Comparison of ENCODE assay signal across 13 mouse cellular contexts in the genomic region with DNA sequence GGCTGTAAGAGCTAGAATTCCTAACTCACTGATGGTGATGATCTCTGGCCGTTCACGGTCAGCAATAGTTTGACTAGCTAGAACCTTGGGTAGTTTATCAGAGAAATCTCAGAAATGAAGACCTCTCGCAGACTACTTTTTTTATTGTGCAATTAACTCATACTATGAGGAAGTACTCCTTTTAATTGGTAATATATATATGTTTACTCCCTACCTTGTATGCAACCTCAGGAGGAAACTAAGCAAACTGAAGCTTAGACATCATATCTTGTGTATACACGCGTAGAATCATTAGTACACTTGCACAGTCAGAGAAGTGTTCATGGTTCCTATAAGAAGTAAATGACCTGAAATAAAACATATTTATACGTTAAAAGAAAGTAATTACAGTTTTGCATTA.
DNase-seq lines count a peak whose midpoint lies in the region; ATAC-seq and TF ChIP-seq lines count a peak whose summit lies in the region.
"Had no signal": no experiment of that assay in that cellular context is flagged by ENCODE, and none has a peak within 500 bp of the region (broad histone marks: within the 10 kb centered on the region; RNA-seq: fewer than 3 reads in every experiment).

No protein-coding gene starts in this region.

- H3K9me3 ChIP-seq in intestine, embryonic 16.5 days (ENCODE audit: control insufficient read depth, low read length) = no peaks in the 10 kb centered on the region
- no peaks in the 10 kb centered on the region for H3K9me3 ChIP-seq in intestine, embryonic 15.5 days
- H3K9me3 ChIP-seq in midbrain, embryonic 14.5 days (ENCODE audit: control insufficient read depth, low read length) = no peaks in the 10 kb centered on the region
- no peaks in the 10 kb centered on the region for H3K9me3 ChIP-seq in midbrain, embryonic 10.5 days (replicated peaks)
- H3K9me3 ChIP-seq in neural tube, embryonic 13.5 days = no peaks in the 10 kb centered on the region
- H3K9me3 ChIP-seq in stomach, postnatal 0 days (ENCODE audit: control insufficient read depth, low read length) = no peaks in the 10 kb centered on the region
- H3K9me3 ChIP-seq: embryonic facial prominence, embryonic 10.5 days; heart, embryonic 13.5 days; hindbrain, embryonic 12.5 days had no signal

- 0 out of 2 replicates have a peak, but pooled peaks have one; percentile 23 for ATAC-seq in intestine, embryonic 16.5 days
- ATAC-seq in intestine, embryonic 15.5 days = no peak
- no peak for ATAC-seq in midbrain, embryonic 14.5 days (ENCODE audit: low FRiP score, low TSS enrichment)
- peak; percentile 3; the same call in 1 of the 2 replicates for ATAC-seq in neural tube, embryonic 13.5 days (ENCODE audit: low read depth)
- ATAC-seq in stomach, postnatal 0 days (ENCODE audit: low FRiP score, low TSS enrichment) = peak; percentile 61; the same call in 1 of the 2 replicates

- no peak for TF ChIP-seq CTCF in stomach, postnatal 0 days (IDR thresholded peaks at IDR 0.05; ENCODE audit: low read depth)

- peaks cover 3% of the 10 kb centered on the region; the same call in 1 of the 2 replicates for H3K4me1 ChIP-seq in intestine, embryonic 16.5 days (ENCODE audit: control insufficient read depth, insufficient read depth, low read length)
- no peaks in the 10 kb centered on the region for H3K4me1 ChIP-seq in intestine, embryonic 15.5 days (replicated peaks)
- H3K4me1 ChIP-seq in midbrain, embryonic 14.5 days (ENCODE audit: control insufficient read depth, insufficient read depth, low read length) = peaks cover 16% of the 10 kb centered on the region
- H3K4me1 ChIP-seq in midbrain, embryonic 10.5 days = peaks cover 34% of the 10 kb centered on the region
- H3K4me1 ChIP-seq in neural tube, embryonic 13.5 days (replicated peaks) = peaks cover 59% of the 10 kb centered on the region
- H3K4me1 ChIP-seq in stomach, postnatal 0 days (replicated peaks; ENCODE audit: control insufficient read depth, insufficient read depth) = no peaks in the 10 kb centered on the region
- H3K4me1 ChIP-seq: embryonic facial prominence, embryonic 10.5 days had no signal

- H3K9ac ChIP-seq in intestine, embryonic 16.5 days (ENCODE audit: low read depth, low read length) = no peak overlapping the region
- no peak overlapping the region for H3K9ac ChIP-seq in intestine, embryonic 15.5 days
- no peak overlapping the region for H3K9ac ChIP-seq in midbrain, embryonic 14.5 days (replicated peaks; ENCODE audit: low read length)
- H3K9ac ChIP-seq in neural tube, embryonic 13.5 days = no peak overlapping the region
- H3K9ac ChIP-seq in stomach, postnatal 0 days (ENCODE audit: low read length) = no peak overlapping the region
- H3K9ac ChIP-seq: forebrain, postnatal 0 days; heart, embryonic 13.5 days; hindbrain, embryonic 12.5 days had no signal

- TF ChIP-seq EP300 in stomach, postnatal 0 days (optimal IDR thresholded peaks at IDR 0.05) = no peak

- no peaks in the 10 kb centered on the region for H3K36me3 ChIP-seq in intestine, embryonic 16.5 days (ENCODE audit: control insufficient read depth, insufficient read depth, low read length)
- no peaks in the 10 kb centered on the region for H3K36me3 ChIP-seq in intestine, embryonic 15.5 days
- no peaks in the 10 kb centered on the region for H3K36me3 ChIP-seq in midbrain, embryonic 14.5 days (ENCODE audit: control insufficient read depth, insufficient read depth, low read length)
- peaks cover 5% of the 10 kb centered on the region; the same call in 1 of the 2 replicates for H3K36me3 ChIP-seq in midbrain, embryonic 10.5 days
- H3K36me3 ChIP-seq in neural tube, embryonic 13.5 days = no peaks in the 10 kb centered on the region
- no peaks in the 10 kb centered on the region for H3K36me3 ChIP-seq in stomach, postnatal 0 days (ENCODE audit: control insufficient read depth, insufficient read depth, low read length)
- H3K36me3 ChIP-seq: embryonic facial prominence, embryonic 10.5 days; heart, embryonic 13.5 days; hindbrain, embryonic 12.5 days had no signal

- 81% methylated on average over 6 of the region's 6 CpGs for WGBS in intestine, embryonic 16.5 days
- WGBS in intestine, embryonic 15.5 days = 82% methylated on average over 6 of the region's 6 CpGs
- WGBS in midbrain, embryonic 14.5 days = 92% methylated on average over 6 of the region's 6 CpGs
- 94% methylated on average over 6 of the region's 6 CpGs for WGBS in midbrain, embryonic 10.5 days
- WGBS in neural tube, embryonic 13.5 days = 75% methylated on average over 6 of the region's 6 CpGs
- WGBS in stomach, postnatal 0 days = 83% methylated on average over 6 of the region's 6 CpGs

- no peaks in the 10 kb centered on the region for H3K27me3 ChIP-seq in intestine, embryonic 16.5 days (replicated peaks; ENCODE audit: control insufficient read depth, insufficient read depth, low read length)
- no peaks in the 10 kb centered on the region for H3K27me3 ChIP-seq in intestine, embryonic 15.5 days (replicated peaks)
- H3K27me3 ChIP-seq in midbrain, embryonic 14.5 days (ENCODE audit: control insufficient read depth, insufficient read depth, low read length) = no peaks in the 10 kb centered on the region
- no peaks in the 10 kb centered on the region for H3K27me3 ChIP-seq in midbrain, embryonic 10.5 days (ENCODE audit: low read depth, poor library complexity, severe bottlenecking)
- no peaks in the 10 kb centered on the region for H3K27me3 ChIP-seq in neural tube, embryonic 13.5 days
- no peaks in the 10 kb centered on the region for H3K27me3 ChIP-seq in stomach, postnatal 0 days (ENCODE audit: control insufficient read depth, insufficient read depth, low read length)
- H3K27me3 ChIP-seq: heart, embryonic 13.5 days; hindbrain, embryonic 12.5 days had no signal

- no peak overlapping the region for H3K4me3 ChIP-seq in intestine, embryonic 16.5 days (ENCODE audit: low read length)
- no peak overlapping the region for H3K4me3 ChIP-seq in intestine, embryonic 15.5 days (replicated peaks)
- no peak overlapping the region for H3K4me3 ChIP-seq in midbrain, embryonic 14.5 days (replicated peaks; ENCODE audit: low read depth, low read length)
- no peak overlapping the region for H3K4me3 ChIP-seq in midbrain, embryonic 10.5 days
- H3K4me3 ChIP-seq in neural tube, embryonic 13.5 days = no peak overlapping the region
- no peak overlapping the region for H3K4me3 ChIP-seq in stomach, postnatal 0 days (ENCODE audit: low read depth, low read length)
- H3K4me3 ChIP-seq: embryonic facial prominence, embryonic 10.5 days; heart, embryonic 13.5 days; hindbrain, embryonic 12.5 days had no signal

- intact Hi-C loops in heart, postnatal 25 days (cut with DNase I) = loop anchor here (5.0 to 10.0 kb wide), 4 partner anchors 58 to 317 kb away; no protein-coding TSS in a partner anchor

- no peak for DNase-seq in midbrain, embryonic 14.5 days
- DNase-seq in midbrain, embryonic 10.5 days (ENCODE audit: low spot score) = no peak
- no peak for DNase-seq in stomach, postnatal 0 days (ENCODE audit: low spot score)
- no peak for DNase-seq in heart, postnatal 25 days (ENCODE audit: low spot score)
- DNase-seq: adrenal gland, postnatal 25 days; gastrocnemius, postnatal 14 days had no signal

- H3K27ac ChIP-seq in intestine, embryonic 16.5 days (ENCODE audit: low read length) = no peak overlapping the region
- no peak overlapping the region for H3K27ac ChIP-seq in intestine, embryonic 15.5 days
- H3K27ac ChIP-seq in midbrain, embryonic 14.5 days (replicated peaks; ENCODE audit: low read depth, low read length) = 0 out of 2 replicates have a peak overlapping the region, but pooled peaks have one; percentile 3
- H3K27ac ChIP-seq in midbrain, embryonic 10.5 days (replicated peaks) = no peak overlapping the region
- H3K27ac ChIP-seq in neural tube, embryonic 13.5 days (replicated peaks) = peak overlapping the region; percentile 65; the same call in 1 of the 2 replicates
- H3K27ac ChIP-seq in stomach, postnatal 0 days (replicated peaks) = no peak overlapping the region
- H3K27ac ChIP-seq: embryonic facial prominence, embryonic 10.5 days; heart, embryonic 13.5 days had no signal

- H3K4me2 ChIP-seq in intestine, embryonic 16.5 days (ENCODE audit: low read depth, low read length) = no peak overlapping the region
- no peak overlapping the region for H3K4me2 ChIP-seq in intestine, embryonic 15.5 days (replicated peaks)
- no peak overlapping the region for H3K4me2 ChIP-seq in midbrain, embryonic 14.5 days (ENCODE audit: low read length)
- no peak overlapping the region for H3K4me2 ChIP-seq in neural tube, embryonic 13.5 days
- no peak overlapping the region for H3K4me2 ChIP-seq in stomach, postnatal 0 days (replicated peaks; ENCODE audit: low read depth)
- H3K4me2 ChIP-seq: heart, embryonic 13.5 days; hindbrain, embryonic 12.5 days had no signal

Comparison
In these comparisons a context has a peak if more than half of its experiments do, and no peak if none do; other contexts are left out.
1. ATAC-seq: peak in intestine, embryonic 16.5 days (single experiment), neural tube, embryonic 13.5 days (single experiment) and stomach, postnatal 0 days (single experiment); none in intestine, embryonic 15.5 days (single experiment) and midbrain, embryonic 14.5 days (single experiment).
2. H3K27ac ChIP-seq: peak in midbrain, embryonic 14.5 days (single experiment) and neural tube, embryonic 13.5 days (single experiment); none in intestine, embryonic 16.5 days (single experiment), intestine, embryonic 15.5 days (single experiment), midbrain, embryonic 10.5 days (single experiment) and stomach, postnatal 0 days (single experiment).